Mouse (Mus musculus) lung, adult 2 months (tissue): Measurements from ENCODE around the gene Fstl4.

Experiments
- CTCF ChIP-seq: fragments of 200-500 bp; IDR thresholded peaks from 2 replicates; pipeline ENCODE4 v1.5.1; 2011; ENCODE audit warnings: mild to moderate bottlenecking, low read length, control low read depth; ENCODE audit not compliant: insufficient read depth
- POLR2A ChIP-seq: fragments of 200-500 bp; IDR thresholded peaks from 2 replicates; pipeline ENCODE4 v1.6.1; 2011; ENCODE audit warnings: low read depth, mild to moderate bottlenecking, control low read depth, low read length, borderline replicate concordance; ENCODE audit errors: extremely low read depth

DNA sequence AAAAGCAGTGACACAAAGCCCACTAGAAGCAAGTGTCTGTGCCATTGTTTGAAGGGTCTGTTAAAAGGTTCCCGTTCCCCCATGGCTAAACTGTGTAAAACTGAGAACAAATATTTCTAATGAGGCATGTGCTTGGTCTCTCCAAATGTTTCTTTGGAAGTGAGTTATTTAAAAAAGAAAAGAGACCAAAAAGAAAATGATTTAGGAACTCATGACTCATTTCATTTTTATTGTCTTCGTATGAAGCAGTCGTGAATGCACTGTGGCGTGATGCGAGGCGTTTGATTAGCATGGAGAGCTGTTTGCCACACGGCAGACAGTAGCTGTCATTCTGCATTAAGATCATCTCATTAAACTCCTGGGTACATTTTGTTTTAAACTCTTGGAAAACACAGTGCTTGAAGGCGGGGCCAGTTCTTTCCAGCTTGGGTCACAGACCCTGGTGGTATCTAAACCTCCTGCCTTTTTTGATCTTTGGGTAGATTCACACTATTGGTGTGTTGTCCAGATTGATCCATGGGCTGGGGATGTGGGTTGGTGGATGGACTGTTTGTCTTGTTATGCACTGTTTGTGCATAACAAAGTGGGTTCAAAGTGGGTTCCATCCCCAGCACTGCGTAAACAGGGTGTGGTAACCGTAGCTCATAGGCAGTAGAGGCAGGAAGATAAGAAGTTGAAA lies 376.4 kb downstream of the Fstl4 start:
- TF ChIP-seq CTCF = no peak
- no peak for TF ChIP-seq POLR2A
